Mouse (Mus musculus) ES-E14 (cell line): ENCODE data around the gene Gm10638. TPM values are rescaled to one million over a fixed set of nuclear protein-coding genes. Genes with fewer than 3 reads are reported as not detected.

Experiments
- DNase-seq: peaks from one replicate; pipeline ENCODE4 v3.0.0-alpha.2; 2013; ENCODE audit warnings: low read depth, low spot score
- H3K27ac ChIP-seq: 2 replicates; pipeline ENCODE4 v1.5.1; 2012; ENCODE audit warnings: low read depth, mild to moderate bottlenecking, low read length, moderate library complexity, mixed read lengths; ENCODE audit not compliant: poor library complexity, insufficient read depth, severe bottlenecking
- H3K36me3 ChIP-seq: 2 replicates; pipeline ENCODE4 v1.6.1; 2012; ENCODE audit warnings: mild to moderate bottlenecking, low read length, moderate library complexity, mixed read lengths; ENCODE audit not compliant: control insufficient read depth, poor library complexity, insufficient read depth, severe bottlenecking
- H3K4me1 ChIP-seq, 2 experiments: fragments of 150-350 bp in 1 of 2; sonication (generic) in 1 of 2; 2 replicates each; pipeline ENCODE4 v1.6.1; 2012; ENCODE audit warnings: low read length in 2 of 2, mild to moderate bottlenecking in 1 of 2, mixed read lengths in 1 of 2; ENCODE audit not compliant: control insufficient read depth in 2 of 2, insufficient read depth in 2 of 2, poor library complexity in 1 of 2
- H3K4me3 ChIP-seq, 2 experiments: fragments of 150-350 bp in 1 of 2; sonication (generic) in 1 of 2; 2 replicates each; pipeline ENCODE4 v1.5.1; 2012; ENCODE audit warnings: low read length in 2 of 2, low read depth in 1 of 2, mild to moderate bottlenecking in 1 of 2, mixed read lengths in 1 of 2; ENCODE audit not compliant: insufficient read depth in 1 of 2, poor library complexity in 1 of 2, severe bottlenecking in 1 of 2
- H3K9ac ChIP-seq: 2 replicates; pipeline ENCODE4 v1.6.1; 2012; ENCODE audit warnings: low read depth, mild to moderate bottlenecking, low read length, mixed read lengths; ENCODE audit not compliant: poor library complexity, insufficient read depth, severe bottlenecking
- H3K9me3 ChIP-seq: fragments of 150-350 bp; sonication (generic); 2 replicates; pipeline ENCODE4 v1.6.1; 2012; ENCODE audit warnings: low read depth, mild to moderate bottlenecking, low read length; ENCODE audit not compliant: control insufficient read depth, insufficient read depth
- CHD2 ChIP-seq: IDR thresholded peaks from 2 replicates; pipeline ENCODE4 v1.6.1; 2014; ENCODE audit warnings: mild to moderate bottlenecking, low read depth, low read length, inconsistent platforms
- HCFC1 ChIP-seq: IDR thresholded peaks from 2 replicates; pipeline ENCODE4 v1.6.1; 2012; ENCODE audit warnings: low read length, inconsistent platforms, borderline replicate concordance; ENCODE audit not compliant: insufficient read depth
- MAFK ChIP-seq: IDR thresholded peaks from 2 replicates; pipeline ENCODE4 v1.6.1; 2014; ENCODE audit warnings: mild to moderate bottlenecking, low read depth, low read length, inconsistent platforms; ENCODE audit not compliant: insufficient read depth
- ZC3H11A ChIP-seq: IDR thresholded peaks from 2 replicates; pipeline ENCODE4 v1.6.1; 2012; ENCODE audit warnings: low read depth, mild to moderate bottlenecking, inconsistent platforms, low read length, borderline replicate concordance
- ZNF384 ChIP-seq: IDR thresholded peaks from 2 replicates; pipeline ENCODE4 v1.6.1; 2012; ENCODE audit warnings: low read depth, low read length, inconsistent platforms
- in situ Hi-C, 2 experiments: fragments of 600-800 bp; cut with MboI; formaldehyde crosslinking; loops; one replicate each; pipeline ENCODE4 v1.15.1; 2025; ENCODE audit warnings: low sequenced_read_pairs in 2 of 2, inconsistent platforms in 1 of 2; ENCODE audit not compliant: unreplicated experiment in 2 of 2
- total RNA-seq: library from RNA; depleted of rRNA; stranded (reverse); fragments of 300-350 nt; gene quantifications from 2 replicates; pipeline ENCODE4 v1.2.3, GENCODE M21; 2012; rRNA removed

The Gm10638 gene
- total RNA-seq: 0.54 and 1.3 TPM in 2 replicates

GRCm38 (mm10) chr8:86745221-86745934, at the start of gene Gm10638, which contains the start of gene Siah1a:
Gm10638 (plus strand) TSS chr8:86745699.
Siah1a (minus strand) TSS chr8:86745934.
- no peak for DNase-seq
- H3K27ac ChIP-seq: peak within 1 kb of the TSS; percentile 77
- in situ Hi-C loops: no loop called here
- peak within 1 kb of the TSS; percentile 98 to 100 for H3K4me3 ChIP-seq
- peaks cover 0 to 3% of the 10 kb centered on the region in 2 experiments; a peak in 2 of 4 replicates for H3K4me1 ChIP-seq
- TF ChIP-seq CHD2 (no peak), ZNF384 (no peak), HCFC1 (peak; percentile 22; the same call in 1 of the 2 replicates), MAFK (no peak)
- H3K9ac ChIP-seq: peak within 1 kb of the TSS; percentile 99
- no peaks in the 10 kb centered on the region for H3K9me3 ChIP-seq
- H3K36me3 ChIP-seq: no peaks in the 10 kb centered on the region

GRCm38 (mm10) chr8:86695703-86696102, 49.8 kb upstream of the Gm10638 start:
- Histone ChIP-seq H3K9ac (no peak overlapping the region), H3K4me3 (no peak overlapping the region), H3K36me3 (peaks cover 2% of the 10 kb centered on the region), H3K9me3 (no peaks in the 10 kb centered on the region), H3K27ac (no peak overlapping the region), H3K4me1 (no peaks in the 10 kb centered on the region)
- TF ChIP-seq HCFC1 (no peak), CHD2 (no peak), MAFK (no peak), ZNF384 (no peak), ZC3H11A (no peak)
- in situ Hi-C loops: no loop called here
- DNase-seq: no peak

GRCm38 (mm10) chr8:86698811-86699421, 46.6 kb upstream of the Gm10638 start:
- in situ Hi-C loops: no loop called here
- Histone ChIP-seq H3K4me3 (no peak overlapping the region), H3K4me1 (no peaks in the 10 kb centered on the region), H3K27ac (no peak overlapping the region), H3K9ac (no peak overlapping the region), H3K9me3 (no peaks in the 10 kb centered on the region), H3K36me3 (no peaks in the 10 kb centered on the region; the same call in 1 of the 2 replicates)
- DNase-seq: no peak
- no peak for TF ChIP-seq ZC3H11A
- no peak for TF ChIP-seq HCFC1
- no peak for TF ChIP-seq ZNF384
- no peak for TF ChIP-seq MAFK
- no peak for TF ChIP-seq CHD2

DNA sequence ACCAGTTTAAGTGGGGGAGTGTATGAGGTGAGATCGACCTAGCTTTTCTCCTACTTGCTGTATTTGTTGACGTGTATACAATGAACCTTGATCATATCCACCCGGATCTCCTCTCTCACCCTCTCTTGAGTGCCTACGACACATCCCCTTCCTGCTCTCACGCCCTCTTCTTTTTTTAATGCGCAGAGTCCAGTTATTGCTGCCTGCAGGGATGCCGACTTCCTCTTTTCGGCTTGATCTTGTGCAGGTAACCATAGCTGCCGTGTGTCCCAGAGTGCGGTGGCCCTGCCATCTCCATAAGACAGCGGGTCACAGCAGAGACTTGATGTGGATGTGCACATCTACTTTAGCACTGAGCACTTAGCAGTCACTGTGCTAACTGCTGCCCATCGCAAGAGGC, 46.0 kb upstream of the Gm10638 start:
- Histone ChIP-seq H3K27ac (no peak overlapping the region), H3K4me1 (no peaks in the 10 kb centered on the region), H3K9ac (no peak overlapping the region), H3K36me3 (no peaks in the 10 kb centered on the region; the same call in 1 of the 2 replicates), H3K4me3 (no peak overlapping the region), H3K9me3 (no peaks in the 10 kb centered on the region)
- TF ChIP-seq MAFK: no peak
- no peak for TF ChIP-seq HCFC1
- TF ChIP-seq CHD2: no peak
- TF ChIP-seq ZC3H11A: no peak
- TF ChIP-seq ZNF384: no peak
- in situ Hi-C loops: no loop called here
- DNase-seq: no peak
